Mouse (Mus musculus) liver, embryonic 14.5 days (tissue): Measurements from ENCODE around the gene Hand2.

ENCODE experiments used
- CTCF ChIP-seq: IDR thresholded peaks from 2 replicates; pipeline ENCODE4 v1.5.1; 2016; ENCODE audit warnings: antibody characterized with exemption, low read depth, control low read depth
- EP300 ChIP-seq: IDR thresholded peaks from 2 replicates; pipeline ENCODE4 v1.6.1; 2016; ENCODE audit warnings: antibody characterized with exemption, low read depth

GRCm38 (mm10) chr8:57360493-57360892 is 39.7 kb downstream of the Hand2 start:
- TF ChIP-seq CTCF (no peak), EP300 (no peak)
